Mouse (Mus musculus) erythroblast, embryonic 14.5 days (primary cell): ENCODE measurements around the gene Hfe2. TPM values are rescaled to one million over a fixed set of nuclear protein-coding genes. Genes with fewer than 3 reads are reported as not detected.

Experiments
- H3K27me3 ChIP-seq: 2 replicates; pipeline ENCODE4 v1.6.1; 2012; ENCODE audit warnings: inconsistent platforms; ENCODE audit not compliant: control insufficient read depth
- H3K36me3 ChIP-seq: 2 replicates; pipeline ENCODE4 v1.6.1; 2012; ENCODE audit warnings: mild to moderate bottlenecking, inconsistent platforms; ENCODE audit not compliant: control insufficient read depth
- H3K4me1 ChIP-seq: 2 replicates; pipeline ENCODE4 v1.6.1; 2012; ENCODE audit warnings: inconsistent platforms; ENCODE audit not compliant: control insufficient read depth
- H3K4me3 ChIP-seq: replicated peaks from 2 replicates; pipeline ENCODE3; 2012; ENCODE audit warnings: moderate library complexity, mild to moderate bottlenecking, inconsistent platforms
- H3K9me3 ChIP-seq: 2 replicates; pipeline ENCODE4 v1.6.1; 2012; ENCODE audit warnings: low read length, inconsistent platforms, mixed read lengths; ENCODE audit not compliant: control insufficient read depth
- GATA1 ChIP-seq: IDR thresholded peaks from 2 replicates; pipeline ENCODE4 v1.6.1; 2012; ENCODE audit warnings: low read length, inconsistent platforms, mixed read lengths
- TAL1 ChIP-seq: IDR thresholded peaks from 3 replicates; pipeline ENCODE4 v1.6.1; 2012; ENCODE audit warnings: low read length, inconsistent platforms, mixed read lengths
- polyA plus RNA-seq: library from polyadenylated mRNA; stranded (reverse); fragments of >175 nt; gene quantifications from 2 replicates; pipeline ENCODE4 v1.2.3, GENCODE M21; 2012

Gene Hfe2
- polyA plus RNA-seq, 1 experiment: not detected

- Histone ChIP-seq H3K36me3 (peaks cover 35% of the 10 kb centered on the region), H3K9me3 (no peaks in the 10 kb centered on the region), H3K27me3 (no peaks in the 10 kb centered on the region), H3K4me1 (peaks cover 53% of the 10 kb centered on the region), H3K4me3 (peak overlapping the region; percentile 100)
- TF ChIP-seq TAL1: no peak
- no peak for TF ChIP-seq GATA1
Measured at GRCm38 (mm10) chr3:96559911-96560850, 35.2 kb downstream of the Hfe2 start.

GRCm38 (mm10) chr3:96560881-96561668 lies 36.1 kb downstream of the Hfe2 start:
- TF ChIP-seq GATA1 (no peak), TAL1 (no peak)
- Histone ChIP-seq H3K27me3 (no peaks in the 10 kb centered on the region), H3K9me3 (no peaks in the 10 kb centered on the region), H3K4me1 (peaks cover 52% of the 10 kb centered on the region), H3K36me3 (peaks cover 35% of the 10 kb centered on the region), H3K4me3 (peak overlapping the region; percentile 100)

- H3K9me3 ChIP-seq: no peaks in the 10 kb centered on the region
- no peak for TF ChIP-seq GATA1
- TF ChIP-seq TAL1: no peak
- H3K27me3 ChIP-seq: no peaks in the 10 kb centered on the region
- H3K36me3 ChIP-seq: peaks cover 35% of the 10 kb centered on the region
- peaks cover 45% of the 10 kb centered on the region for H3K4me1 ChIP-seq
- H3K4me3 ChIP-seq: no peak overlapping the region
Measured at GRCm38 (mm10) chr3:96561946-96562681, 37.1 kb downstream of the Hfe2 start.

- TF ChIP-seq GATA1 (no peak), TAL1 (no peak)
- Histone ChIP-seq H3K9me3 (no peaks in the 10 kb centered on the region), H3K4me3 (no peak overlapping the region), H3K4me1 (peaks cover 42% of the 10 kb centered on the region), H3K36me3 (peaks cover 34% of the 10 kb centered on the region), H3K27me3 (no peaks in the 10 kb centered on the region)
Measured at GRCm38 (mm10) chr3:96563267-96563666, 38.3 kb downstream of the Hfe2 start.

DNA sequence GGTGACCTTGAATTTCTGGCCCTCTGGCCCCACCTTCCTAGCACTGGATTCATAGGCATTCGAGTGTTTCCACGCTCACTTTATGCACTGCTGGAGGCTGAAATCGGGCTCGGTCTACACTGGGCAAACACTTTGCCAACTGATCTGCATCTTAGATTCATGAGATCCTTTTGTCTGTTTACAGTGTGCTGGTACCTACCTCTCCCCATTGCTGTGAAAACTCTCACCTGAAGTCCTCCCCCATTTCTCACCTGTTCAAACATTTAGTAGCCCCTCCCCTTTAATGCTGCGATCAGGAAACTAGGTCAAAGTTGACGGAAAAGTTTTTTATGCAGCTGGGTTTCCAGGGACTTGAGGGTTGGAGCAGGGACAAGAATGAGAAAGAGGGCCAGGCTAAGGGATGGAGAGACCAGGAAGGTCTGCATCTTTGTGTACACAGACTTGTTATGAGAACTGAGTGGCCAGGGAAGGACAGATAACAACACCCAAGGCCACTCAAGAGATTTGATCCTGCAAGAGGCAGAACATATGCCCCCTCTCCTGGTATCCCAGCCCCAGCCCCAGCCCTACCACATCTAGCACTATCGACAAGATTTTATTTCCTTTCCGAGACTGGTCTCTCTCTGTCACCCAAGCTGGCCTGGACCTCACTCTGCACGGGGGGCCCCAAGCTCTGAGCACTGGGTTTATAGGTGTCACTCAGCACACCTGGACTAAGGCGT lies 39.1 kb downstream of the Hfe2 start:
- no peaks in the 10 kb centered on the region for H3K27me3 ChIP-seq
- peaks cover 28% of the 10 kb centered on the region for H3K36me3 ChIP-seq
- peak overlapping the region; percentile 41 for H3K4me3 ChIP-seq
- no peaks in the 10 kb centered on the region for H3K9me3 ChIP-seq
- H3K4me1 ChIP-seq: peaks cover 38% of the 10 kb centered on the region
- TF ChIP-seq TAL1 (no peak), GATA1 (no peak)

- H3K4me1 ChIP-seq: peaks cover 33% of the 10 kb centered on the region
- peaks cover 23% of the 10 kb centered on the region for H3K36me3 ChIP-seq
- H3K27me3 ChIP-seq: no peaks in the 10 kb centered on the region
- TF ChIP-seq GATA1 (no peak), TAL1 (no peak)
- H3K9me3 ChIP-seq: no peaks in the 10 kb centered on the region
- H3K4me3 ChIP-seq: peak overlapping the region; percentile 41
Measured at GRCm38 (mm10) chr3:96564633-96565032, 39.7 kb downstream of the Hfe2 start.

GRCm38 (mm10) chr3:96565105-96565504 lies 40.1 kb downstream of the Hfe2 start:
- H3K36me3 ChIP-seq: peaks cover 18% of the 10 kb centered on the region
- H3K27me3 ChIP-seq: no peaks in the 10 kb centered on the region
- no peak for TF ChIP-seq GATA1
- no peak for TF ChIP-seq TAL1
- H3K4me3 ChIP-seq: no peak overlapping the region
- no peaks in the 10 kb centered on the region for H3K9me3 ChIP-seq
- H3K4me1 ChIP-seq: peaks cover 28% of the 10 kb centered on the region
